Mouse (Mus musculus) embryonic facial prominence, embryonic 10.5 days (tissue): ENCODE data around the gene Gm28035. TPM values are rescaled to one million over a fixed set of nuclear protein-coding genes. Genes with fewer than 3 reads are reported as not detected.

Source experiments
- DNase-seq: peaks from one replicate; pipeline ENCODE4 v3.0.0-alpha.2; 2017; ENCODE audit warnings: low spot score
- H3K27ac ChIP-seq: fragments of 300-500 bp; sonication (generic); replicated peaks from 2 replicates; pipeline ENCODE4 v1.5.1; 2016; ENCODE audit warnings: mild to moderate bottlenecking
- H3K27me3 ChIP-seq: fragments of 300-500 bp; sonication (generic); replicated peaks from 2 replicates; pipeline ENCODE4 v1.6.1; 2016; ENCODE audit warnings: low read depth, mild to moderate bottlenecking; ENCODE audit not compliant: poor library complexity, severe bottlenecking
- H3K36me3 ChIP-seq: fragments of 300-500 bp; sonication (generic); replicated peaks from 2 replicates; pipeline ENCODE4 v1.6.1; 2016; ENCODE audit warnings: mild to moderate bottlenecking, moderate library complexity
- H3K4me1 ChIP-seq: fragments of 300-500 bp; sonication (generic); 2 replicates; pipeline ENCODE4 v1.6.1; 2016
- H3K4me3 ChIP-seq: fragments of 300-500 bp; sonication (generic); 2 replicates; pipeline ENCODE4 v1.5.1; 2016; ENCODE audit warnings: mild to moderate bottlenecking, moderate library complexity
- H3K9me3 ChIP-seq: fragments of 300-500 bp; sonication (generic); 2 replicates; pipeline ENCODE4 v1.6.1; 2016; ENCODE audit warnings: mild to moderate bottlenecking
- WGBS: fragments of 180-500 bp; shearing (Covaris S2); methylation state at CpG from one replicate; pipeline ENCODE4 v1.1.7; 2016; 5-methylcytosine and 5-hydroxymethylcytosine counted together
- polyA plus RNA-seq: library from polyadenylated mRNA; unstranded; fragments of >200 nt; fragmentation: Nextera tagmentation; extraction: Ambion mirVana; gene quantifications from 2 replicates; pipeline ENCODE4 v1.2.1, GENCODE M21; 2016

Gene Gm28035
- polyA plus RNA-seq, 1 experiment from 2014 or later, result 0.05 TPM

- Histone ChIP-seq H3K9me3 (no peaks in the 10 kb centered on the region), H3K4me1 (no peaks in the 10 kb centered on the region), H3K4me3 (no peak overlapping the region), H3K36me3 (peaks cover 99% of the 10 kb centered on the region), H3K27ac (no peak overlapping the region), H3K27me3 (no peaks in the 10 kb centered on the region)
- 86% methylated on average over 7 of the region's 7 CpGs for WGBS
- no peak for DNase-seq
These were observed 17.5 kb downstream of the Gm28035 start for GRCm38 (mm10) chr2:30257699-30258460.

GRCm38 (mm10) chr2:30258600-30258999 is 18.2 kb downstream of the Gm28035 start:
- no peaks in the 10 kb centered on the region for H3K9me3 ChIP-seq
- H3K4me1 ChIP-seq, result 0 out of 2 replicates have a peak, but pooled peaks cover 3% of the 10 kb centered on the region
- WGBS, result 88% methylated on average over 4 of the region's 4 CpGs
- DNase-seq, result no peak
- no peak overlapping the region for H3K27ac ChIP-seq
- H3K36me3 ChIP-seq, result peaks cover 99% of the 10 kb centered on the region
- H3K4me3 ChIP-seq, result no peak overlapping the region
- no peaks in the 10 kb centered on the region for H3K27me3 ChIP-seq

DNA sequence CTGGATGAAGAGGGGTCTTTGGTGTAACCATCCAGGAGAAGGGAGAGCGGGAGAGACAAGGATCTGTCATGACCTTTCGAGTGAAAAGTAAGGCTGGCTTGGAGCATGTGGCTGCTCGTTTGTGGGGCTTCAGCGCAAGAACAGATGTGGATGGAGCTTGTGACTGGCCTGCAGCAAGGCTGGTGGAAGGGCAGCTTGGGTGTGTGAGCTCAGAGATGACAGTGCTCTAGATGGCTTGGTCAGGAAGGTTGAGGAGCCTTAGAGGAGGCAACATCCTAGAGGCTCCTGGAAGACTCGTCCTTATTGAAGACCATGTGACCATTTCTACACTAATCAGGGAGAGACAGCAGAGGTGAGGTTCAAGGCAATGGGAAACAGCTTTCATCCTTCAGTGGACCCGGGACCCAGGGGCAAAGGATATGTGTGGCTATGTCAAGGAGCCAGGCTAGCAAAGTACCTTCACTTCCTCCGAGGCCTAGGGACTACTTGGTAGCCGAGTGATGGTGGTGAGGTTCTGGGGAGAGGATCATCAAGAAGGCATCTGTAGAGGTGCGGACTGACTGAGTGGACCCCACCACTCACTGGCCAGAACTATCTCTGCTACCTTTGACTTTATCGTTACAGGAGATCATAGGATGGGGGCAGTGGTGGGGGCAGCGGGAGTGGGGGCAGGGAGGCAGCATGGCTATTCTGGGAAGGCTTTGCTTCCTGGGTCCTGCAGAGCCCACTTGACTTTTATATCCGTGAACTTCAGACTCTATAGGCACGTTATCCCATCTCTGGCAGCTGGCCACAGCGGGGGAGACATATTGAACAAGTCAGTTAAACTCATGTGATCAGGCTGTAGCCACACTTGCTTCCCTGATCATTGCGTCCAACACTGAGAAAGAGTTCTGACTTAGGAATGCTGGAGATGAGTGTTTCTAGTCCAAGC is 19.0 kb downstream of the Gm28035 start:
- WGBS, result 91% methylated on average over 15 of the region's 15 CpGs
- DNase-seq, result no peak
- no peak overlapping the region for H3K4me3 ChIP-seq
- H3K36me3 ChIP-seq, result peaks cover 99% of the 10 kb centered on the region
- no peaks in the 10 kb centered on the region for H3K9me3 ChIP-seq
- H3K27ac ChIP-seq, result peak overlapping the region; percentile 61; the same call in 1 of the 2 replicates
- H3K4me1 ChIP-seq, result 0 out of 2 replicates have a peak, but pooled peaks cover 3% of the 10 kb centered on the region
- no peaks in the 10 kb centered on the region for H3K27me3 ChIP-seq

DNA sequence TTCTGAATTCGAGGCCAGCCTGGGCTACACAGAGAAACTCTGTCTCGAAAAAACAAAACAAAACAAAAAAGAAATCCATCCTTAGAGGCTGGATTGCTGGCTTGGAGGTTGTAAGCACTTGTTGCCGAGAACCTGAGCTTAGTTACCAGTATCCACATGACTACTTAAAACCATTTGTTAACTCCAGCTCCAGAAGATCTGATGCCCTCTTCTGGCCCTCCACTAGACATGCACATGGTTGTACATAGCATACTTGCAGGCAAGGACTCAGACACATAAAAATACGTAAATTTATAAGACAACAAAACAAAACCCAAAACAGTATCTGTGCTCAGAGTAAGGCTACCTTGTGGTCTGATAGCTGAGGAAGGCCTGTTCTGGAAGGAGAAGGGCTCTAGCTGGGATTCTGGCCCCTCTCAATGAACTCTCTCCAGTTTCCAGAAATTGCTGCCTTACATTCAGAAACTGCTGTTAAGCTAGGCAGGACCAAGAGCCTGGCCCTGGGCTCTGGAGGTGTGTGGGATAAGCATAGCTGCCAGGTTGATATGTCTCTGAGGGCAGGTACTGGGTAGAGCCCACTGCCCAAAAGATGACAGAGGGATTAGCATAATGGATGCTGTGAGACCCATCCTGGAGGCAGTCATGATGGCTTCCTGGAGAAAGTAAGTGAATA is 20.8 kb downstream of the Gm28035 start:
- Histone ChIP-seq H3K4me1 (peaks cover 21% of the 10 kb centered on the region), H3K4me3 (no peak overlapping the region), H3K27me3 (no peaks in the 10 kb centered on the region), H3K36me3 (peaks cover 94% of the 10 kb centered on the region), H3K9me3 (no peaks in the 10 kb centered on the region), H3K27ac (no peak overlapping the region)
- DNase-seq, result no peak
- 93% methylated on average over 4 of the region's 4 CpGs for WGBS

DNA sequence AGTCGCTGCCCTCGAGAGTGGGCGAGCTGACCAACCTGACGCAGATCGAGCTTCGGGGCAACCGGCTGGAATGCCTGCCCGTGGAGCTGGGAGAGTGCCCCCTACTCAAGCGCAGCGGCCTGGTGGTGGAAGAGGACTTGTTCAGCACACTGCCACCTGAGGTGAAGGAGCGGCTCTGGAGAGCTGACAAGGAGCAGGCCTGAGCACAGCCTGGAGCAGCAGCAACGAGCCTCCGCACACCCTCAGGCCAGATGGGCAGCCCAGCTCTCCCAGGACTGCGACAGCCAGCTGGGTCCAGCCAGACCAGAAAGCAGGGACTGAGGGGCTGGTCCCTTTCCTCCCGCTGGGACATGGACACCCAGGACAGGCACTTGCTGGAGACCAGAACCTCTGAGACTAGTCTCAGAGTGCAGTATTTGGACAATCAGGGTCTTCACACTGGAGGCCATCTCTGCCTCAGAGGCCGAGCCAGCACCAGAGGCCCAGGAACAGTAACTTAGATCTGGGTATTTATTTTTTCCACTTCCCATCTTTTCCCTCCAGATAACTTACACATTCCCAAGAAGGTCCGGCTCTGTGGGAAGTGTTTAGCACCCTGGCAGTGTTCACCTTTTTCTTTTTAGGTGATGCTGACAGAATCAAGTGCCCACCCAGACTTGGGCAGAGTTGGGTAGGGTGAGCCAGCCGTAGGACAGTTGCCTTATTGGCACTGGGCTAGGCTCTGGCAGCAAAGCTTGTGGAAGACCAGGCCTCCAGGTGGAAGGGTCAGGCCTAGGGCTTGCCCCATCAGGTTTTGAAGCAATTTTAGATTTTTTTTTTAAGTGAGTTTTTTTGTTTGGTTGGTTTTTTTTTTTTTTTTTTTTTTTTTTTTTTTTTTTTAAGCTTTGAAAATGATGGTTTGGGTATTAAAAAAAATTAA is 21.8 kb downstream of the Gm28035 start:
- Histone ChIP-seq H3K4me3 (no peak overlapping the region), H3K4me1 (peaks cover 31% of the 10 kb centered on the region), H3K27me3 (no peaks in the 10 kb centered on the region), H3K36me3 (peaks cover 88% of the 10 kb centered on the region), H3K27ac (no peak overlapping the region), H3K9me3 (no peaks in the 10 kb centered on the region)
- DNase-seq, result no peak
- 92% methylated on average over 18 of the region's 18 CpGs for WGBS

DNA sequence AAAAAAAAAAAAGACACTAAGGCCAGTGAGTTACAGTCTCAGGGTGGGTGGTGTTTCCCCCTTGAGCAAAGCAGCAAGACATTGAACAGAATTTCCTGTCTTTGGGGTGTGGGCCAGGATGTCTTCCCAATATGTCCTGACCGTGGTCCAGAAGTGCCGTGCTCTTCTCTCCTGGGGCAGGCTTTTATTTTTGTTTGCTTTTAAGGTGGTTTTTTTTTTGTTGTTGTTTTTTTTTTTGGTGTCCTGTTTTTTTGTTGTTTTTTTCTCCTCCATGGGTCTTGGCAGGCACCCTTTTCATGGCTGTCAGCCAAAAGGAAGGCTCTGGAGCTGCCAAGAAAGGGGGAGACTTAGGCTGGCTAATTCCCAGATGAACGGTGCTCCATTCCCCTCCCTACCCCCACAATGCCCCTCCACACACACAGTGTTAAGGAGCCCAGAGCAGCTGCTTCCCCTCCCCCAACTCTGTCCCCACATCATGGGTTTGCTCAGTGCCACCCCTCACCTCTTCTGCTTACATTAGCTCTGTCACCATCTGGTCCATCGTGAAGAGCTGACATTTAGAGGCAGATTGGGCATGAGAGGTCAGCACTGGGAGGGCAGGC is 22.6 kb downstream of the Gm28035 start:
- H3K4me1 ChIP-seq, result peaks cover 32% of the 10 kb centered on the region
- 75% methylated on average over 4 of the region's 4 CpGs for WGBS
- no peak overlapping the region for H3K4me3 ChIP-seq
- DNase-seq, result no peak
- no peaks in the 10 kb centered on the region for H3K9me3 ChIP-seq
- peaks cover 81% of the 10 kb centered on the region for H3K36me3 ChIP-seq
- H3K27ac ChIP-seq, result no peak overlapping the region
- no peaks in the 10 kb centered on the region for H3K27me3 ChIP-seq

- H3K36me3 ChIP-seq, result peaks cover 72% of the 10 kb centered on the region
These were observed 23.4 kb downstream of the Gm28035 start for GRCm38 (mm10) chr2:30263811-30264210.

DNA sequence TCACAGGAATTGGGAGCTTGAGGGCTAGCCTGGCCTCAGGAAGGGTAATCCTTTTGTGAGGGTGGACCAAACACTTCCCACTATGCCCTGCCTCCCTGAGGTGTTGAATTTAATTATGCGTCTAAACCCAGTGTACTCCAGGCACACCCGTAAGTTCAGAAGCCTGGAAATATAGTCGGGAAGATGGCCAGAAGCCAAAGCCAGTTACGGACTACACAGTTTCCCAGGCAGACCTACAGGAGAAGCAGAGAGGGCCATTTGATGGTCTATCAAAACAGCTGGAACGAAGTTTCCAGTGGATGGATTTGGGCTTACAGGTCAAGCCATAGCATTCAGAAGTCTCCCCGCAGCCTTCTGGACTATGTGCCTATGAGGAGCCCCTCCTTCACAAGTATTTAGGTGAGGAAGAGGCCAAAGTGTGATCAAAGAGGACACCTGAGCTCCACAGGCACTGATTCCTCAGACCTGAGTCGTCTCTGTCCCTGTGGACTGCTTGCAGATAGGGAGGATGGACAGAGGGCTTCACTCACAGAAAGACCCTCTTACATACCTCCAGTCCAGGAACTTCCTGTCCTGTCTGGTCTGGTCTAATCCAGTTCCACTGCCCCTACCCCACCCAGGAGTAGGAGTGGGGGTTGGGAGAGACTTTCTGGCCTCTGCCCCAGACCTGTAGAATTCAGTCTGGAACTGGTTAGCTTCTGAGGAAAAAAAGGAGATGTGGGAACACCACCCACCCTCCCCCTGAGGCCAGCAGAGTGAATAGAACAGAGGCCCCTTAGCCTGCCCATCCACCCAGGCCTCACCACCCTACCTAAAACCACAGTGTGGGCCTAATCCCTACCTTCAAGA is 24.5 kb downstream of the Gm28035 start:
- Histone ChIP-seq H3K4me3 (peak overlapping the region; percentile 11; the same call in 1 of the 2 replicates), H3K4me1 (peaks cover 32% of the 10 kb centered on the region), H3K27ac (peak overlapping the region; percentile 86), H3K9me3 (no peaks in the 10 kb centered on the region), H3K36me3 (peaks cover 61% of the 10 kb centered on the region), H3K27me3 (no peaks in the 10 kb centered on the region)
- 73% methylated on average over 7 of the region's 7 CpGs for WGBS
- peak; percentile 59 for DNase-seq

More at GRCm38 (mm10) chr2:30263811-30264210, 23.4 kb downstream of the Gm28035 start:
- DNase-seq, result no peak
- H3K27me3 ChIP-seq, result no peaks in the 10 kb centered on the region
- no peak overlapping the region for H3K4me3 ChIP-seq
- WGBS, result 91% methylated on average over 6 of the region's 6 CpGs
- H3K27ac ChIP-seq, result no peak overlapping the region
- peaks cover 32% of the 10 kb centered on the region for H3K4me1 ChIP-seq
- no peaks in the 10 kb centered on the region for H3K9me3 ChIP-seq

GRCm38 (mm10) chr2:30265767-30266253 is 25.4 kb downstream of the Gm28035 start, which contains the start of gene Phyhd1:
TSS of gene Phyhd1 (plus strand) at chr2:30266203.
- DNase-seq, result peak; percentile 33

DNA sequence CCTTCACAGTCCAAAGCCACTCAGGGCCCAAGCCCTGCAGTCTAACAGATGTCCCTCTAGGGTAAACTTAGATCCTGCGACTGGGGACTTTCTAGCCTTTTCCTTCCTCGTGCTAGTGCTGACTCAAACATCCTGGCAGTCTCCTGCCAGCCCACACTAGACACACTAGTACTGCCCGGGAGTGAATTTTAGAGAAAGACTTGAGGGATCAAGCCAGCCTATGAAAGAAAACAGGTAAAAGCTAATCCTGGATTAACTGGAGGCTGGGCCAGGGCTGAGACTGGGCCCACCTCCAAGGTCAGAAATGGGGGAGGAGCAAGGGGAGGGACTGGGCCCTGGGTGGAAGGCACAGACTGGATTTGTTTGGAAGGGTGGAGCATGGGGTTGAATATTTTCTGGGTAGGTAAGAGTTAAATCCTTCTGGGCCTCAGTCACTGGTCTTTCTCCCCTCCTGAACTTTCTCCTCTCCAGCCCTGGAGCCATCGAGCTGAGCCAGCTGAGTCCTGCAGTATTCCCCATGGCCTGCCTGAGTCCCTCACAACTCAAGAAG is 26.1 kb downstream of the Gm28035 start:
- peak; percentile 62 for DNase-seq
- peaks cover 35% of the 10 kb centered on the region for H3K4me1 ChIP-seq
- WGBS, result 15% methylated on average over 4 of the region's 4 CpGs
- no peaks in the 10 kb centered on the region for H3K27me3 ChIP-seq
- peak overlapping the region; percentile 86 for H3K27ac ChIP-seq
- H3K9me3 ChIP-seq, result no peaks in the 10 kb centered on the region
- peak overlapping the region; percentile 36 for H3K4me3 ChIP-seq
- peaks cover 45% of the 10 kb centered on the region for H3K36me3 ChIP-seq

More at GRCm38 (mm10) chr2:30265767-30266253, 25.4 kb downstream of the Gm28035 start, which contains the start of gene Phyhd1:
- H3K27me3 ChIP-seq, result no peaks in the 10 kb centered on the region
- H3K9me3 ChIP-seq, result no peaks in the 10 kb centered on the region
- peak within 1 kb of the TSS; percentile 36 for H3K4me3 ChIP-seq
- WGBS, result 32% methylated on average over 5 of the region's 5 CpGs
- peak within 1 kb of the TSS; percentile 86 for H3K27ac ChIP-seq
- H3K36me3 ChIP-seq, result peaks cover 52% of the 10 kb centered on the region
- H3K4me1 ChIP-seq, result peaks cover 35% of the 10 kb centered on the region
